Mouse (Mus musculus) limb, embryonic 12.5 days (tissue): ENCODE results near the gene Olfr693. TPM values are rescaled to one million over a fixed set of nuclear protein-coding genes. Genes with fewer than 3 reads are reported as not detected.

ENCODE experiments used
- ATAC-seq: fragments of 200-750 bp; cut with Nextera tagmentation; 2 replicates; pipeline ENCODE4 v1.8.0; 2017; ENCODE audit warnings: low read depth, moderate TSS enrichment; ENCODE audit not compliant: insufficient number of reproducible peaks, insufficient read depth, low FRiP score, low TSS enrichment
- H3K27ac ChIP-seq: fragments of 300-500 bp; sonication (generic); 2 replicates; pipeline ENCODE4 v1.5.1; 2016; ENCODE audit warnings: mild to moderate bottlenecking, moderate library complexity
- H3K27me3 ChIP-seq: fragments of 300-500 bp; sonication (generic); 2 replicates; pipeline ENCODE4 v1.6.1; 2016; ENCODE audit warnings: mild to moderate bottlenecking, moderate library complexity
- H3K36me3 ChIP-seq: fragments of 300-500 bp; sonication (generic); 2 replicates; pipeline ENCODE4 v1.6.1; 2016; ENCODE audit warnings: mild to moderate bottlenecking, moderate library complexity
- H3K4me1 ChIP-seq: fragments of 300-500 bp; sonication (generic); replicated peaks from 2 replicates; pipeline ENCODE4 v1.6.1; 2016
- H3K4me2 ChIP-seq: fragments of 300-500 bp; sonication (generic); 2 replicates; pipeline ENCODE4 v1.6.1; 2016; ENCODE audit warnings: mild to moderate bottlenecking, moderate library complexity
- H3K4me3 ChIP-seq: fragments of 300-500 bp; sonication (generic); replicated peaks from 2 replicates; pipeline ENCODE4 v1.5.1; 2016; ENCODE audit warnings: mild to moderate bottlenecking
- H3K9ac ChIP-seq: fragments of 300-500 bp; sonication (generic); replicated peaks from 2 replicates; pipeline ENCODE4 v1.6.1; 2016; ENCODE audit warnings: mild to moderate bottlenecking, moderate library complexity
- H3K9me3 ChIP-seq: fragments of 300-500 bp; sonication (generic); 2 replicates; pipeline ENCODE4 v1.6.1; 2016; ENCODE audit warnings: mild to moderate bottlenecking, moderate library complexity
- WGBS: fragments of 180-500 bp; shearing (Covaris S2); methylation state at CpG from one replicate; pipeline ENCODE4 v1.1.7; 2016; 5-methylcytosine and 5-hydroxymethylcytosine counted together
- polyA plus RNA-seq: library from polyadenylated mRNA; unstranded; fragments of >200 nt; fragmentation: Nextera tagmentation; extraction: Ambion mirVana; gene quantifications from 2 replicates; pipeline ENCODE4 v1.2.1, GENCODE M21; 2016

Olfr693 gene
- polyA plus RNA-seq, 1 experiment from 2014 or later: not detected

- Histone ChIP-seq H3K4me2 (no peak overlapping the region), H3K9ac (no peak overlapping the region), H3K36me3 (no peaks in the 10 kb centered on the region), H3K4me1 (no peaks in the 10 kb centered on the region), H3K27ac (no peak overlapping the region), H3K27me3 (no peaks in the 10 kb centered on the region), H3K9me3 (no peaks in the 10 kb centered on the region), H3K4me3 (no peak overlapping the region)
- 88% methylated on average over 1 of the region's 1 CpGs for WGBS
- no peak for ATAC-seq
Observed at GRCm38 (mm10) chr7:106645261-106645660, 35.1 kb downstream of the Olfr693 start.

DNA sequence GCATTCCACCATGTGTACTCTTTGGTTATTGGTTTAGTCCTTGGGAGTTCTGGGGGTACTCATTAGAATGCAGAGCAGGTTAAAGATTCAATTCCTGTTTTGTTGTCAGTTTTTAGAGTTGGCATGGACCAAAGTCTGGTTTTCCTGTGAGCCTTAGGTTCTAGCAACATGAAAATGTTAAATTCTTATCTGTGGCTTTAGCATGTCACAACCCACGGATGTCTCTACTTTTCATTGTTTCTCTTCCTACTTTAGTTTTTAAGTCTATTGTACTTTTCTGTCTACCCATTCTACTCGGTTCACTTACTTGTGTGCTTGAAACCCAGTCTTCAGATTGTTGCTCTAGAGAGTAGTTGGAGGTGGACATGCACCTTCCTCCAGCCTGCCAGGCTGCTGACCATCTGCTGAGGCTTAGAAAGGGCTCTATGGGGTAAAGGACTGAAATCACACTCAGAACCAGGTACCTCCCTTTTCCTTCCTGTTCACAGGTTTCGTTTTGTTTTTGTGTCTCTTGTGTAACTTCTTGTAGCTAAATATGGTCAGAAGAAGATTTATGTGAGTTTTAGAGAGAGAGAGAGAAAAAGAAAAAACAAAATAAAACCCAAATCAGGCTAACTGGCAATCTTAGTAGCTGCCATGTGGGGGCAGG, 36.0 kb downstream of the Olfr693 start:
- WGBS: 70% methylated on average over 3 of the region's 3 CpGs
- Histone ChIP-seq H3K4me3 (no peak overlapping the region), H3K4me1 (no peaks in the 10 kb centered on the region), H3K27me3 (no peaks in the 10 kb centered on the region), H3K27ac (no peak overlapping the region), H3K9ac (no peak overlapping the region), H3K9me3 (no peaks in the 10 kb centered on the region), H3K36me3 (no peaks in the 10 kb centered on the region), H3K4me2 (no peak overlapping the region)
- no peak for ATAC-seq

DNA sequence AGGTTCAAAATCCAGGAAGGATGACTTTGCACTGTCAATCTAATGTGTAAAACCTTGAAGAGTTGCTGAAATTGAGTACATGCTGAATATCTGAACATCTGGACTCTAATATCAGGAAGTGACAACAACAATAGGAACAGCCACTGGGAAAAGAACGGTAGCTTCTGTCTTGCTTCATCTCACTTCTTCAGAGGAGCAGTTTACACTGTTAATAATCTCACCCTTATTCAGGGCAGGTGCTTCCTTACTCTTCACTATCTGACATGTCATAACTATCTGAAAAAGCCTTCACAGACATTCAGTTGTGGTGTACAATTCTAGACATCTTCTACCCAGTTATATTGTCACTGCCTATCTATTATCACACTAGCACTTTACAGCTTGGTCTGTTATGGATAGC, 39.5 kb downstream of the Olfr693 start:
- 81% methylated on average over 1 of the region's 1 CpGs for WGBS

DNA sequence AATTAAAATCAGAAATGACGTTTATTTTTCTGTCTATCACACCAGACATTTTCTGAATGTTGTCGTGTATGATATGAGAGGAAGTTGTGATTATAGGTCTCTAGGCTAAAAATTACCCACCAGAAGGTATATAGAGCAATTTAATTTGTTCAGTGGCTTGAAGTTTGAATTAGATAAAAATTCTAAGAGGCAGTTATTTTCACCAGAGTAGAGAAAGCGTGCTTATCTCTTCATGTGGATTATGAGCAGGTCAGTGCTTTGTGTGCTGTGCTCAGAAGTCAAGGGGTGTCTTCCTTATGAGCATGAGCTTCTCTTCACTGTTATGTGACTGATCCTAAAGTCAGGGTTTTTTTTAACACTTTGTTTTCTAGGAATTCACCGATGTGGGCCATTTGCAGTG, 44.8 kb downstream of the Olfr693 start:
- Histone ChIP-seq H3K27me3 (no peaks in the 10 kb centered on the region), H3K4me2 (no peak overlapping the region), H3K9ac (no peak overlapping the region), H3K27ac (no peak overlapping the region), H3K36me3 (no peaks in the 10 kb centered on the region), H3K4me3 (no peak overlapping the region), H3K9me3 (no peaks in the 10 kb centered on the region), H3K4me1 (no peaks in the 10 kb centered on the region)
- WGBS: 91% methylated on average over 4 of the region's 4 CpGs
- ATAC-seq: no peak

More for the DNA sequence above, 39.5 kb downstream of the Olfr693 start:
- no peak for ATAC-seq
- no peak overlapping the region for H3K9ac ChIP-seq
- H3K36me3 ChIP-seq: no peaks in the 10 kb centered on the region
- no peaks in the 10 kb centered on the region for H3K4me1 ChIP-seq
- no peaks in the 10 kb centered on the region for H3K27me3 ChIP-seq
- no peak overlapping the region for H3K27ac ChIP-seq
- H3K9me3 ChIP-seq: no peaks in the 10 kb centered on the region
- no peak overlapping the region for H3K4me3 ChIP-seq
- H3K4me2 ChIP-seq: no peak overlapping the region

Other genes starting within 250 kb of the Olfr693 start
- gene Olfr694, start 11.2 kb upstream of the Olfr693 start, polyA plus RNA-seq: not detected in 2 replicates
- not detected in 2 replicates for gene Olfr695, start 35.8 kb upstream of the Olfr693 start, polyA plus RNA-seq
- not detected in 2 replicates for gene Olfr697, start 61.9 kb upstream of the Olfr693 start, polyA plus RNA-seq
- gene Olfr698, start 74.8 kb upstream of the Olfr693 start, polyA plus RNA-seq: not detected in 2 replicates
- not detected in 2 replicates for gene Olfr699, start 112.6 kb upstream of the Olfr693 start, polyA plus RNA-seq
- gene Olfr700, start 128.2 kb upstream of the Olfr693 start, polyA plus RNA-seq: not detected in 2 replicates
- gene Olfr701, start 133.5 kb upstream of the Olfr693 start, polyA plus RNA-seq: not detected in 2 replicates
- not detected in 2 replicates for gene Olfr702, start 153.3 kb upstream of the Olfr693 start, polyA plus RNA-seq
- gene Olfr703, start 162.8 kb upstream of the Olfr693 start, polyA plus RNA-seq: not detected in 2 replicates
- not detected in 2 replicates for gene Olfr704, start 182.6 kb upstream of the Olfr693 start, polyA plus RNA-seq
- gene Olfr705, start 196.3 kb upstream of the Olfr693 start, polyA plus RNA-seq: not detected in 2 replicates
- not detected in 2 replicates for gene Olfr706, start 207.6 kb upstream of the Olfr693 start, polyA plus RNA-seq
- gene Olfr707, start 220.7 kb upstream of the Olfr693 start, polyA plus RNA-seq: not detected in 2 replicates
- not detected in 2 replicates for gene Olfr1532-ps1, start 227.4 kb upstream of the Olfr693 start, polyA plus RNA-seq